Mouse (Mus musculus): ENCODE results near the gene Dpp10. TPM values are rescaled to one million over a fixed set of nuclear protein-coding genes. Genes with fewer than 3 reads are reported as not detected.

The Dpp10 gene
- not detected in 2 replicates for total RNA-seq (2023)

DNA sequence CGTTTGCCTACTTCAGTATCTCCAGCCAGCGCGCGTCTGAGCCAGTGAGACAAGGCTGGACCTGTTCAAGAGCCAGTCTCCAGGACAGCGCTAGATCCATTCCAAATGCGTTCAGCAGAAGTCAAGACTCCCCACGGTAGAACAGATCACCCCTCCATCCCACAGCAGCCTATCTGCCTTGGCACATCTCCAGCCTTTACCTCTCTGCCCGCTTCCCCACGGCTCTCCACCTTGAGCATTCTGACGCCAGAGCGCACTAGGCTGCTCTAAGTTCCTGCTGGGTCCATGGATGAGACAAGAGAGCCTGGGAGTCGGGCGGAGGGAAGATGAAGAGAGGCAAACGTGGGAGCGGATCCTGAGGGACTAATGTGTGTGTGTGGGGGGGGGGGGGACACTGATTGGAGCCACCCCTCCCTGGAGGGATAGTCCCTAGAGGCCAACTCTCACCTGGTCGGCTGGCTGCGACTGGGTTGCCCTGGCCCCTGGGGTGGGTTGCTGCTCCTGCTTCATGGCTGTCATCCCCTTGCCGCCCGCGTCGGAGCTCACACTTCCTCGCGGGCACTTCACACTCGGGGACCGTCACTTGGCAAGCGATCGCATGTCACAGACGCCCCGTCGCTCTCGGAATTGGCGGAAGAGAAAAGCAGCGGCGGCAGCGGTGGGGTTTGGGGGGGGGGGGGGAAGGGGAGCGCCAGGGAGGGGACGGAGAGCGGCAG is at the start of gene Dpp10:
Gene Dpp10 (minus strand): TSS at position 635 of the 716 bp plus-strand sequence.

All from neutrophil, adult 65 days (primary cell).